Mouse (Mus musculus) layer of hippocampus, postnatal 25 days (tissue): ENCODE measurements around the gene Serpina9. TPM values are rescaled to one million over a fixed set of nuclear protein-coding genes. Genes with fewer than 3 reads are reported as not detected.
"Not testable (repeated sequence)": the region's sequence is repeated elsewhere in the genome, so short reads cannot be mapped to it uniquely, and the experiment has no call there.

Source experiments
- DNase-seq, 2 experiments: peaks; one replicate each; pipeline ENCODE4 v3.0.0; 2022; ENCODE audit warnings: mixed read lengths in 2 of 2, low spot score in 1 of 2; ENCODE audit errors: extremely low spot score in 1 of 2
- total RNA-seq, 2 experiments: library from RNA; stranded (reverse); gene quantifications; 2 replicates each; pipeline ENCODE4 v1.2.3; 2021

The Serpina9 gene
- total RNA-seq, 2 experiments from 2014 or later = 0.17 to 0.23 TPM

GRCm38 (mm10) chr12:103992945-103993344, 20.6 kb downstream of the Serpina9 start:
- no peak for DNase-seq

- DNase-seq = no peak
These were observed 23.7 kb downstream of the Serpina9 start, which contains the start of gene Serpina11 for GRCm38 (mm10) chr12:103989857-103990256. TSS of gene Serpina11 (minus strand) at chr12:103989957.

GRCm38 (mm10) chr12:103989514-103989767, 24.1 kb downstream of the Serpina9 start:
- DNase-seq = no peak

GRCm38 (mm10) chr12:103988754-103989513, 24.6 kb downstream of the Serpina9 start:
- no peak for DNase-seq

GRCm38 (mm10) chr12:103985868-103986267, 27.7 kb downstream of the Serpina9 start:
- DNase-seq = no peak

- DNase-seq = peak in 1 of 2 experiments; percentile 84
These were observed 28.6 kb downstream of the Serpina9 start for GRCm38 (mm10) chr12:103984935-103985334.

- DNase-seq = no peak
These were observed 31.8 kb downstream of the Serpina9 start for GRCm38 (mm10) chr12:103981646-103982360.

- no peak for DNase-seq
These were observed 35.3 kb downstream of the Serpina9 start for GRCm38 (mm10) chr12:103978294-103978693.

GRCm38 (mm10) chr12:103977846-103978245, 35.7 kb downstream of the Serpina9 start:
- DNase-seq = no peak

- DNase-seq = no peak
These were observed 36.5 kb downstream of the Serpina9 start for GRCm38 (mm10) chr12:103977060-103977459.

- no peak for DNase-seq
These were observed 42.5 kb downstream of the Serpina9 start for GRCm38 (mm10) chr12:103971080-103971479.

GRCm38 (mm10) chr12:103969577-103970116, 43.9 kb downstream of the Serpina9 start:
- DNase-seq = no peak

- DNase-seq = no peak
These were observed 46.8 kb downstream of the Serpina9 start for GRCm38 (mm10) chr12:103966761-103967160.

- no peak for DNase-seq
These were observed 50.3 kb downstream of the Serpina9 start for GRCm38 (mm10) chr12:103963288-103963687.

- no peak for DNase-seq
These were observed 50.7 kb downstream of the Serpina9 start for GRCm38 (mm10) chr12:103962860-103963259.

- DNase-seq = no peak
These were observed 51.2 kb downstream of the Serpina9 start for GRCm38 (mm10) chr12:103962337-103962736.

GRCm38 (mm10) chr12:103961716-103962115, 51.8 kb downstream of the Serpina9 start:
- DNase-seq = no peak

- DNase-seq = no peak
These were observed 54.8 kb downstream of the Serpina9 start, which contains the start of gene Serpina1e for GRCm38 (mm10) chr12:103958798-103959197. TSS of gene Serpina1e (minus strand) at chr12:103958975.

GRCm38 (mm10) chr12:103956555-103956954, 57.0 kb downstream of the Serpina9 start:
- not testable (repeated sequence) for DNase-seq

GRCm38 (mm10) chr12:103952972-103953371, 60.6 kb downstream of the Serpina9 start:
- DNase-seq = not testable (repeated sequence)

- no peak for DNase-seq
These were observed 67.3 kb downstream of the Serpina9 start for GRCm38 (mm10) chr12:103946243-103946642.
